Mouse (Mus musculus) bone marrow, adult 2 months (tissue): Measurements from ENCODE around the gene Aasdh.

Source experiments
- CTCF ChIP-seq: fragments of 200-500 bp; IDR thresholded peaks from 2 replicates; pipeline ENCODE4 v1.5.1; 2011; ENCODE audit warnings: low read length, control low read depth; ENCODE audit not compliant: control insufficient read depth, insufficient read depth
- POLR2A ChIP-seq: fragments of 200-500 bp; IDR thresholded peaks from 2 replicates; pipeline ENCODE4 v1.6.1; 2011; ENCODE audit warnings: low read depth, mild to moderate bottlenecking, control low read depth, low read length, borderline replicate concordance; ENCODE audit not compliant: control insufficient read depth

GRCm38 (mm10) chr5:76887011-76887410 lies 18.3 kb downstream of the Aasdh start:
- TF ChIP-seq CTCF = no peak
- no peak for TF ChIP-seq POLR2A
